Mouse (Mus musculus) cerebellum, adult 2 months (tissue): ENCODE data around the gene Prn.

Experiments used
- CTCF ChIP-seq: fragments of 200-500 bp; IDR thresholded peaks from 2 replicates; pipeline ENCODE4 v1.5.1; 2011; ENCODE audit warnings: low read depth, mild to moderate bottlenecking, control low read depth, low read length, moderate library complexity, borderline replicate concordance; ENCODE audit not compliant: insufficient read depth
- POLR2A ChIP-seq: fragments of 200-500 bp; IDR thresholded peaks from 2 replicates; pipeline ENCODE4 v1.6.1; 2011; ENCODE audit warnings: low read length, control low read depth, borderline replicate concordance; ENCODE audit not compliant: insufficient read depth

DNA sequence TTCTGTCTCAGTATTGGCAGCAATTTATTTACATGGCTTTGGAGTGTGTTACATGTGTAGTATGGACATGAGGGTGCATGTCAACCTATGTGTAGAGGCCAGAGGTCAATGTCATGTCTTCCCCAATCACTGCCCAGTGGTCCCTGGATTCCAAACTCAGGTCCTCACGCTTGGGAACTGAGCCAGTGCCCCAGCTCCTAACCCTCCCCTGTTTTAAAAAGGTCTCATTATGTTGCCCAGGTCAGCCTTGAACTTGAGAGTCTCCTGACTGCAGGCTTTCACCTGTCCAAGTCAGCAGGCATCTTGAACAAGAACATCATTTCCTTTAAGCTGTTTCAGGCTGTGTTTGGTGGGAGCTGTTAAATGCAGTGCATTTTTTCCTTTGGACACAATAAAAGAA lies 851 bp upstream of the Prn start:
- no peak for TF ChIP-seq CTCF
- TF ChIP-seq POLR2A: no peak
